Mouse (Mus musculus): ENCODE measurements at regions not wholly inside any gene's neighbourhood (a gene's known extent, or its start where the extent isn't known, plus 50 kb on each side); places are given as distances from the start of the nearest gene placed in this dataset.
A peak's percentile ranks its signal among the peaks of the same experiment; 100 is the strongest.

- peak; percentile 54 for DNase-seq
These were observed 54.0 kb upstream of the Ets2 start for GRCm38 (mm10) chr16:95647854-95648253.

DNA sequence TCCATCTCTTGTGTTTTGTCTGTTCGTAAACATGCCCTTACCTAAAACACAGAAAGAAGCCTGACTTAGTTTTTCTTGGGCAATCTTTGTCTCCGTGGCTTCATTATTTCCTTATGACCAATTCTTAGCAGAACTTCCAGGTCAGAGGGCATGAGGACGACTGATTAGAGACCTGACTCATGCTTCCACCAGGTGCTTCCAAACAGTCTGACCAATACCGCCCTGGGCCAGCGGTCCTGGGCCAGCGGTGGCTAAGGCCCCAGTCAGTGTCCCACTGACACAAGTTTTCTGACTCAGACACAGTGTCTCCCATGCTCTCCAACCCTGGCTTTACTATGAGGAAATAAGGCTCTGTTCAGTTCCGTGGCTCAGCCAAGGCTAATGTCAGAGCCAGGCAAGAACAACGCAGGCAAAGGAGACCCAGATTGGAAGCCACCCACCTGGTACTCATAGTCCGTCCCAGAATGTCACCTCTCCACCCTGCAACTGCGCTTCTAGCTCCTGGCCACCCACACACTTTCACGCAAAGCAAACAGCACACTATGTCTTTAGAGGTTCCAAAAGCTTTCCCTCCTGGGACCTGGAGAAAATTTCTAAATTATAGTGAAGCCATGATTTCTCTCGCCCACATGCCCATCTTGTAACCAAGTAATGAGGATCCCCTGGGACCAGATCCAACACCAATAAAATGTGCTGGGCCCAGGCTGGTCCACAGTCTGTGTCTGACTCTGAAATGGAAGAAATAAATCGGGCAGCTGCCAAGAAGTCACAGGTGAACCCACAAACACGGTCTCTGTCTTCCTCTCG, 56.6 kb upstream of the Erg start:
- DNase-seq = no peak

- no peak for DNase-seq
These were observed 54.3 kb upstream of the Erg start for GRCm38 (mm10) chr16:95640670-95641069.

- DNase-seq = no peak
These were observed 53.3 kb upstream of the Erg start for GRCm38 (mm10) chr16:95639677-95640076.

DNA sequence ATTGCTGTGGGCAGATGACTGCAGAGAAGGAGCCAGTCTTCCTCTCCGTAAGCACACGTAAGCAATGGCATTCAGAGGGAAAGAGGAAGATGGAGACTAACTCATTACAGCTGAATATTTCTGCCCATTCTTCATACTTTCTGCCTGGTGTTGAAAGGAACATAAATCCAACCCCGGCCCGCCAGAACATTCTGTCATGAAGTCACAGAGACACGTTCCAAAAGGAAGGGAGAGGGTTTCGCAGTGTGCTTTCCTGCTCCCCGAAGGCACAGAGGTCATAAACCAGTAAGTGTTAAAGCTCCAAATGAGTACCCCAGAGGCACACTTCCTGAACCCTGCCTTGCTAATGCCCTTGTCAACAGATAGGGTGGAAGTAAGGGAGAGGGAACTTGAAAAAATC, 51.5 kb upstream of the Erg start:
- no peak for DNase-seq

DNA sequence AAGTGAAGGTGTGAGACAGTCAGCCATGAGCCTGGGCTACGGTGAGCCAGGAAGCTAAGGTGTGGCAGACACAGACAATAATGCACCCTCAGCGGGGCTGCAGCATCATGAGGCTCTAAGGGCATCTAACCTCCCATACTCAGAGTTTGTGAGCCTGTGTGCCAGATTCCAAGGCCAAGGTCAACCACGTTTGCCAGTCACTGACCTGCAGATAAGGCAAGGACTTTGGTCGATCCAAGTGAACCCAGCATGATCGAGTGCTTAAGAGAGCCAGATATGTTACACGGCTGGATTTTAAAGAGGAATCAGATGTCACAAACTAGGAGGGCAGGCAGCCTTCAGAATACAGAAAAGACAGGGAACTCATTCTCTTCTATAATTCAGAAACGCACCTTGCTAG, 50.2 kb upstream of the Erg start:
- no peak for DNase-seq
